Mouse (Mus musculus) lung, adult 2 months (tissue): ENCODE data around the gene Sfxn2. TPM values are rescaled to one million over a fixed set of nuclear protein-coding genes. Genes with fewer than 3 reads are reported as not detected.

Source experiments
- DNase-seq: peaks from one replicate; pipeline ENCODE4 v3.0.0; 2022
- H3K4me1 ChIP-seq: fragments of 200-500 bp; 2 replicates; pipeline ENCODE4 v1.6.1; 2011; ENCODE audit warnings: low read length; ENCODE audit not compliant: control insufficient read depth, insufficient read depth
- H3K4me3 ChIP-seq: fragments of 200-500 bp; replicated peaks from 2 replicates; pipeline ENCODE3; 2011; ENCODE audit warnings: low read depth, mild to moderate bottlenecking, control low read depth, low read length; ENCODE audit errors: extremely low read depth
- CTCF ChIP-seq: fragments of 200-500 bp; IDR thresholded peaks from 2 replicates; pipeline ENCODE4 v1.5.1; 2011; ENCODE audit warnings: mild to moderate bottlenecking, low read length, control low read depth; ENCODE audit not compliant: insufficient read depth
- POLR2A ChIP-seq: fragments of 200-500 bp; IDR thresholded peaks from 2 replicates; pipeline ENCODE4 v1.6.1; 2011; ENCODE audit warnings: low read depth, mild to moderate bottlenecking, control low read depth, low read length, borderline replicate concordance; ENCODE audit errors: extremely low read depth
- WGBS: fragments of 180-500 bp; shearing (Covaris S2); methylation state at CpG from one replicate; pipeline ENCODE4 v1.1.7; 2018; 5-methylcytosine and 5-hydroxymethylcytosine counted together
- polyA plus RNA-seq: library from polyadenylated mRNA; depleted of rRNA; stranded (reverse); fragments of >200 nt; gene quantifications from 2 replicates; pipeline ENCODE4 v1.2.3, GENCODE M21; 2012

Sfxn2 gene
- polyA plus RNA-seq, 1 experiment, result 6.5 TPM

- 44% methylated on average over 13 of the region's 13 CpGs for WGBS
- no peak for TF ChIP-seq POLR2A
- DNase-seq, result no peak
- peaks cover 30% of the 10 kb centered on the region for H3K4me1 ChIP-seq
- H3K4me3 ChIP-seq, result no peak overlapping the region
Observed at GRCm38 (mm10) chr19:46529601-46530448, 43.3 kb upstream of the Sfxn2 start.

GRCm38 (mm10) chr19:46530449-46530990 lies 42.6 kb upstream of the Sfxn2 start:
- Histone ChIP-seq H3K4me3 (no peak overlapping the region), H3K4me1 (peaks cover 27% of the 10 kb centered on the region)
- no peak for DNase-seq
- WGBS, result 34% methylated on average over 8 of the region's 8 CpGs
- TF ChIP-seq POLR2A (no peak), CTCF (no peak)

- Histone ChIP-seq H3K4me1 (peaks cover 27% of the 10 kb centered on the region), H3K4me3 (no peak overlapping the region)
- TF ChIP-seq CTCF (no peak), POLR2A (no peak)
- WGBS, result 38% methylated on average over 16 of the region's 16 CpGs
- DNase-seq, result peak; percentile 43
Observed at GRCm38 (mm10) chr19:46531071-46532030, 41.8 kb upstream of the Sfxn2 start.

GRCm38 (mm10) chr19:46532031-46532688 lies 41.0 kb upstream of the Sfxn2 start:
- Histone ChIP-seq H3K4me1 (peaks cover 27% of the 10 kb centered on the region), H3K4me3 (no peak overlapping the region)
- no peak for TF ChIP-seq CTCF
- TF ChIP-seq POLR2A, result no peak
- WGBS, result 28% methylated on average over 10 of the region's 10 CpGs
- peak; percentile 40 for DNase-seq

GRCm38 (mm10) chr19:46533066-46533465 lies 40.1 kb upstream of the Sfxn2 start:
- no peak overlapping the region for H3K4me3 ChIP-seq
- peaks cover 25% of the 10 kb centered on the region for H3K4me1 ChIP-seq
- WGBS, result 73% methylated on average over 4 of the region's 4 CpGs
- no peak for TF ChIP-seq POLR2A
- TF ChIP-seq CTCF, result no peak
- no peak for DNase-seq

- H3K4me3 ChIP-seq, result no peak overlapping the region
- DNase-seq, result no peak
- TF ChIP-seq CTCF (no peak), POLR2A (no peak)
- peaks cover 24% of the 10 kb centered on the region for H3K4me1 ChIP-seq
- 82% methylated on average over 5 of the region's 5 CpGs for WGBS
Observed at GRCm38 (mm10) chr19:46533525-46533924, 39.6 kb upstream of the Sfxn2 start.

- Histone ChIP-seq H3K4me3 (no peak overlapping the region), H3K4me1 (peaks cover 14% of the 10 kb centered on the region)
- TF ChIP-seq POLR2A (no peak), CTCF (no peak)
- DNase-seq, result no peak
- WGBS, result 75% methylated on average over 6 of the region's 6 CpGs
Observed at GRCm38 (mm10) chr19:46534542-46535098, 38.5 kb upstream of the Sfxn2 start.

- WGBS, result 93% methylated on average over 9 of the region's 9 CpGs
- no peaks in the 10 kb centered on the region for H3K4me1 ChIP-seq
- no peak for TF ChIP-seq POLR2A
- TF ChIP-seq CTCF, result no peak
- H3K4me3 ChIP-seq, result no peak overlapping the region
- DNase-seq, result no peak
Observed at GRCm38 (mm10) chr19:46537357-46537756, 35.8 kb upstream of the Sfxn2 start.
